Mouse (Mus musculus) ES-Bruce4 (cell line): ENCODE data around the gene Smim20. TPM values are rescaled to one million over a fixed set of nuclear protein-coding genes. Genes with fewer than 3 reads are reported as not detected.
A peak's percentile ranks its signal among the peaks of the same experiment; 100 is the strongest.

Experiments
- H3K27ac ChIP-seq: 2 replicates; pipeline ENCODE4 v1.5.1; 2012; ENCODE audit warnings: low read length, inconsistent platforms; ENCODE audit not compliant: insufficient read depth
- H3K27me3 ChIP-seq: 2 replicates; pipeline ENCODE4 v1.6.1; 2012; ENCODE audit warnings: mild to moderate bottlenecking, low read length, inconsistent platforms; ENCODE audit not compliant: control insufficient read depth, poor library complexity, insufficient read depth, severe bottlenecking
- H3K36me3 ChIP-seq: 2 replicates; pipeline ENCODE4 v1.6.1; 2012; ENCODE audit warnings: inconsistent platforms, mild to moderate bottlenecking, low read length, moderate library complexity; ENCODE audit not compliant: control insufficient read depth, poor library complexity, insufficient read depth, severe bottlenecking
- H3K4me1 ChIP-seq: one replicate; pipeline ENCODE4 v1.8.1; 2011; ENCODE audit warnings: low read length; ENCODE audit not compliant: control insufficient read depth, insufficient read depth
- H3K4me3 ChIP-seq: 2 replicates; pipeline ENCODE4 v1.5.1; 2011; ENCODE audit warnings: low read depth, mild to moderate bottlenecking, low read length
- H3K9ac ChIP-seq: 2 replicates; pipeline ENCODE4 v1.6.1; 2012; ENCODE audit warnings: low read depth, mild to moderate bottlenecking, inconsistent platforms; ENCODE audit not compliant: poor library complexity, severe bottlenecking
- H3K9me3 ChIP-seq: replicated peaks from 2 replicates; pipeline ENCODE4 v1.6.1; 2012; ENCODE audit warnings: mild to moderate bottlenecking, low read length, inconsistent platforms; ENCODE audit not compliant: control insufficient read depth, poor library complexity, insufficient read depth, severe bottlenecking
- CTCF ChIP-seq: IDR thresholded peaks from one replicate; pipeline ENCODE4 v1.8.1; 2011; ENCODE audit warnings: low read depth, low read length
- EP300 ChIP-seq: IDR thresholded peaks from 2 replicates; pipeline ENCODE4 v1.6.1; 2011; ENCODE audit warnings: low read depth, low read length; ENCODE audit not compliant: insufficient read depth
- POLR2A ChIP-seq: IDR thresholded peaks from one replicate; pipeline ENCODE4 v1.8.1; 2011; ENCODE audit warnings: low read length; ENCODE audit not compliant: insufficient read depth
- polyA plus RNA-seq: library from polyadenylated mRNA; stranded (reverse); fragments of >200 nt; gene quantifications from 2 replicates; pipeline ENCODE4 v1.2.4, GENCODE M21; 2011; ENCODE audit warnings: low read depth; ENCODE audit not compliant: missing spikeins, insufficient read depth, insufficient read length

Gene Smim20
- polyA plus RNA-seq, 1 experiment = 20.0 TPM

GRCm38 (mm10) chr5:53243933-53244332 is 22.9 kb upstream of the Smim20 start:
- no peaks in the 10 kb centered on the region for H3K27me3 ChIP-seq
- H3K36me3 ChIP-seq = no peaks in the 10 kb centered on the region
- no peak overlapping the region for H3K27ac ChIP-seq
- H3K9ac ChIP-seq = no peak overlapping the region
- H3K4me3 ChIP-seq = no peak overlapping the region
- TF ChIP-seq EP300 (no peak), CTCF (no peak), POLR2A (no peak)
- no peaks in the 10 kb centered on the region for H3K9me3 ChIP-seq
- no peaks in the 10 kb centered on the region for H3K4me1 ChIP-seq

GRCm38 (mm10) chr5:53248499-53248898 is 18.4 kb upstream of the Smim20 start:
- no peak overlapping the region for H3K27ac ChIP-seq
- no peaks in the 10 kb centered on the region for H3K4me1 ChIP-seq
- no peak overlapping the region for H3K4me3 ChIP-seq
- no peak overlapping the region for H3K9ac ChIP-seq
- no peak for TF ChIP-seq EP300
- no peak for TF ChIP-seq CTCF
- no peak for TF ChIP-seq POLR2A
- no peaks in the 10 kb centered on the region; the same call in 1 of the 2 replicates for H3K27me3 ChIP-seq
- no peaks in the 10 kb centered on the region for H3K9me3 ChIP-seq
- no peaks in the 10 kb centered on the region for H3K36me3 ChIP-seq

- Histone ChIP-seq H3K27me3 (no peaks in the 10 kb centered on the region; the same call in 1 of the 2 replicates), H3K4me1 (no peaks in the 10 kb centered on the region), H3K9ac (no peak overlapping the region), H3K9me3 (no peaks in the 10 kb centered on the region), H3K27ac (no peak overlapping the region), H3K4me3 (no peak overlapping the region), H3K36me3 (no peaks in the 10 kb centered on the region)
- TF ChIP-seq POLR2A (no peak), CTCF (no peak), EP300 (no peak)
These were observed 17.3 kb upstream of the Smim20 start for GRCm38 (mm10) chr5:53249431-53250061.

- no peak for TF ChIP-seq POLR2A
- no peak for TF ChIP-seq CTCF
- TF ChIP-seq EP300 = no peak
- Histone ChIP-seq H3K9me3 (no peaks in the 10 kb centered on the region), H3K36me3 (no peaks in the 10 kb centered on the region), H3K4me1 (no peaks in the 10 kb centered on the region), H3K4me3 (no peak overlapping the region), H3K9ac (no peak overlapping the region), H3K27ac (no peak overlapping the region), H3K27me3 (peaks cover 3% of the 10 kb centered on the region)
These were observed 12.7 kb upstream of the Smim20 start for GRCm38 (mm10) chr5:53254154-53254553.

- Histone ChIP-seq H3K4me1 (no peaks in the 10 kb centered on the region), H3K4me3 (no peak overlapping the region), H3K9me3 (no peaks in the 10 kb centered on the region), H3K36me3 (no peaks in the 10 kb centered on the region), H3K9ac (no peak overlapping the region), H3K27me3 (peaks cover 3% of the 10 kb centered on the region), H3K27ac (no peak overlapping the region)
- TF ChIP-seq EP300 (no peak), CTCF (no peak), POLR2A (no peak)
These were observed 12.1 kb upstream of the Smim20 start for GRCm38 (mm10) chr5:53254821-53255220.

GRCm38 (mm10) chr5:53258038-53258786 is 8.7 kb upstream of the Smim20 start:
- Histone ChIP-seq H3K36me3 (no peaks in the 10 kb centered on the region), H3K9me3 (no peaks in the 10 kb centered on the region), H3K4me1 (no peaks in the 10 kb centered on the region), H3K9ac (no peak overlapping the region), H3K4me3 (peak overlapping the region; percentile 35), H3K27me3 (peaks cover 3% of the 10 kb centered on the region; the same call in 1 of the 2 replicates), H3K27ac (no peak overlapping the region)
- peak; percentile 9 for TF ChIP-seq CTCF
- TF ChIP-seq EP300 = no peak
